Mouse (Mus musculus): ENCODE results near the gene Nfkbia. TPM values are rescaled to one million over a fixed set of nuclear protein-coding genes. Genes with fewer than 3 reads are reported as not detected.

Nfkbia gene
- polyA plus RNA-seq, 1 experiment from 2014 or later: 49.7 TPM

DNA sequence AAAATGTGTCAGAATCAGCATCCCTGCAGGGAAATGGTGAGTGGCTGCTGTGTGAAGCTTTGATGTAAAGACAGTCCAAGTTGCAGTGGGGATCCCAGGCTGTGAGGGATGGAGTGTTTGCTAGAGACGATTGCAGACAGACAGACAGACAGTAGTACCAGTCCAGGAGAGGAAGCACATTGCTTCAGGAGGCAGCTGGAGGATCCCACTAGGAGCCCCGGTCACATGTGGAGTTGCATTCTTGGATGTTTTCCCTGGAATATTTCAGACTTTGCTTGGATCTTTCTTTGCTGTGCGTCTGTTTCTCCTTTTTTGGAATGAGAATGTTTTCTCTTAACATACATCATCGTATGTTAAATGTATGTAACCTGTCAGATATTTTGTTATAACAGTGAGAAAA is 38.5 kb downstream of the Nfkbia start:
- no peak overlapping the region for H3K27ac ChIP-seq (ENCODE audit: low read depth, low read length)
- ATAC-seq: no peak
- 63% methylated on average over 4 of the region's 4 CpGs for WGBS

DNA sequence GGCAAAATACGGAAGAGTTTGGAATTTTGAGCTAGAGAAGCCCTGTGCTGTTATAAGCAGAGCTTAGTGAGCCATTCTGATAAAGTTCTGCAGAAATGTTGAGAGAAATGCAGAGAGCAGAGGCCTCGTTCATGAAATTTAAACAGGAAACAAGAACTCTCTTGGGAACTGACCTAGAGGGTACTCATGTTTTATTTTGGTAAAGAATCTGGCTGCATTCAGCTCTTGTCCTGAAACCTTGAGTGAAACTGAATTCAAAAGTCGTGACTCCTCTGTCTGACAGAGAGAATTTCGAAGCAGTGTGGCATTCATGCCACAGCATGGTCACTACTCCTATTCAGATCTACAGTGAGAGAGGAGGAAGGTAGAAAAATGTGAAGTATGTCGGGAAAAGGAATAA is 39.6 kb downstream of the Nfkbia start:
- Histone ChIP-seq H3K4me3 (ENCODE audit: low read depth, low read length) (no peak overlapping the region), H3K9me3 (ENCODE audit: control insufficient read depth) (no peaks in the 10 kb centered on the region), H3K9ac (ENCODE audit: low read depth, low read length) (no peak overlapping the region), H3K27me3 (replicated peaks; ENCODE audit: control insufficient read depth, insufficient read depth, low read length) (no peaks in the 10 kb centered on the region), H3K36me3 (ENCODE audit: control insufficient read depth, insufficient read depth) (no peaks in the 10 kb centered on the region), H3K27ac (ENCODE audit: low read depth, low read length) (no peak overlapping the region), H3K4me2 (replicated peaks; ENCODE audit: low read depth) (no peak overlapping the region), H3K4me1 (replicated peaks; ENCODE audit: control insufficient read depth, insufficient read depth, low read length) (0 out of 2 replicates have a peak, but pooled peaks cover 2% of the 10 kb centered on the region)
- 55% methylated on average over 5 of the region's 5 CpGs for WGBS
- TF ChIP-seq CTCF (IDR thresholded peaks at IDR 0.05; ENCODE audit: low read depth): no peak
- ATAC-seq: no peak

More for the DNA sequence above, 38.5 kb downstream of the Nfkbia start:
- H3K4me3 ChIP-seq (ENCODE audit: low read depth, low read length): no peak overlapping the region
- no peak for TF ChIP-seq CTCF (IDR thresholded peaks at IDR 0.05; ENCODE audit: low read depth)
- H3K4me2 ChIP-seq (replicated peaks; ENCODE audit: low read depth): no peak overlapping the region
- H3K36me3 ChIP-seq (ENCODE audit: control insufficient read depth, insufficient read depth): no peaks in the 10 kb centered on the region
- 0 out of 2 replicates have a peak, but pooled peaks cover 8% of the 10 kb centered on the region for H3K4me1 ChIP-seq (replicated peaks; ENCODE audit: control insufficient read depth, insufficient read depth, low read length)
- H3K9ac ChIP-seq (ENCODE audit: low read depth, low read length): no peak overlapping the region
- H3K9me3 ChIP-seq (ENCODE audit: control insufficient read depth): no peaks in the 10 kb centered on the region
- H3K27me3 ChIP-seq (replicated peaks; ENCODE audit: control insufficient read depth, insufficient read depth, low read length): no peaks in the 10 kb centered on the region

DNA sequence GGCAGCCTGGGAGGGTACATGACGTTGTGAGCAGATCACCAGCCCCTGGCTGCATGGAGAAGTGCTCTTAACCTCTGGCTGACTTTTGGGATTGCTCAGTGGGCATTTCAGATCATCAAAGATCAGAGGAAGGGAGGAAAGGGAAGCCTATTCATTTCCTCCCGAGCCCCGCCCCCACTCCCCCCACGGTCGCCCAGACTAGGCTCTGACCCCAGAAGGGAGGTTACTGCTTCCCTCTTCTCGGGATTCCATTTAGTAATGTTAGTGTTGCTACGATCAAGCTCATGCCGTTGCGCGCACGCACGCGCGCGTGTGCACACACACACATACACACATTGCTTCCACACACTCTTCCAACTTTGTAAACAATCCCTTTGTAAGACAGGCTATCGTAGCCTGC is 42.0 kb downstream of the Nfkbia start:
- H3K27me3 ChIP-seq (replicated peaks; ENCODE audit: control insufficient read depth, insufficient read depth, low read length): no peaks in the 10 kb centered on the region
- no peak overlapping the region for H3K4me3 ChIP-seq (ENCODE audit: low read depth, low read length)
- H3K4me1 ChIP-seq (replicated peaks; ENCODE audit: control insufficient read depth, insufficient read depth, low read length): no peaks in the 10 kb centered on the region; the same call in 1 of the 2 replicates
- H3K4me2 ChIP-seq (replicated peaks; ENCODE audit: low read depth): no peak overlapping the region
- 42% methylated on average over 16 of the region's 16 CpGs for WGBS
- H3K27ac ChIP-seq (ENCODE audit: low read depth, low read length): no peak overlapping the region
- H3K9ac ChIP-seq (ENCODE audit: low read depth, low read length): no peak overlapping the region
- no peaks in the 10 kb centered on the region for H3K9me3 ChIP-seq (ENCODE audit: control insufficient read depth)
- ATAC-seq: no peak
- TF ChIP-seq CTCF (IDR thresholded peaks at IDR 0.05; ENCODE audit: low read depth): no peak
- H3K36me3 ChIP-seq (ENCODE audit: control insufficient read depth, insufficient read depth): no peaks in the 10 kb centered on the region

DNA sequence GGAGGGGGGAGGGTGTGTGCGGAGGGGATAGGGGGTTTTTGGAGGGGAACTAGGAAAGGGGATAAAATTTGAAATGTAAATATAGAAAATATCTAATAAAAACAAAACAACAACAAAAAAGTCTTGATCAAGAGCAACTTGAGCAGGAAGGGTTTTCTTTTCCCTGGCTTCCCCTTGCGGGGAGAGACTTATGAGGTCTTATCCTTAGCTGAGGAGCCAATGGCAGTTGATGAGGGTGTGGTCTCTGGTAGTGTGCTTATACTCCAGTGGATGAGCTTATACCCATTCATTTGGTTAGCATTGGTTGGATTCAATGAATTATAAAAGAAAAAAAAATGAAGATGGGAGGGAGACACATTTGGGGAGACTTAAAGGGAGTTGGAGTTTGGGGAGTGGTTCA is 43.4 kb downstream of the Nfkbia start:
- TF ChIP-seq CTCF (IDR thresholded peaks at IDR 0.05; ENCODE audit: low read depth): no peak
- no peak for ATAC-seq
- Histone ChIP-seq H3K27me3 (replicated peaks; ENCODE audit: control insufficient read depth, insufficient read depth, low read length) (no peaks in the 10 kb centered on the region), H3K9me3 (ENCODE audit: control insufficient read depth) (no peaks in the 10 kb centered on the region), H3K4me2 (replicated peaks; ENCODE audit: low read depth) (no peak overlapping the region), H3K9ac (ENCODE audit: low read depth, low read length) (no peak overlapping the region), H3K4me3 (ENCODE audit: low read depth, low read length) (no peak overlapping the region), H3K4me1 (replicated peaks; ENCODE audit: control insufficient read depth, insufficient read depth, low read length) (no peaks in the 10 kb centered on the region; the same call in 1 of the 2 replicates), H3K27ac (ENCODE audit: low read depth, low read length) (no peak overlapping the region), H3K36me3 (ENCODE audit: control insufficient read depth, insufficient read depth) (no peaks in the 10 kb centered on the region)
- WGBS: 90% methylated on average over 2 of the region's 2 CpGs

DNA sequence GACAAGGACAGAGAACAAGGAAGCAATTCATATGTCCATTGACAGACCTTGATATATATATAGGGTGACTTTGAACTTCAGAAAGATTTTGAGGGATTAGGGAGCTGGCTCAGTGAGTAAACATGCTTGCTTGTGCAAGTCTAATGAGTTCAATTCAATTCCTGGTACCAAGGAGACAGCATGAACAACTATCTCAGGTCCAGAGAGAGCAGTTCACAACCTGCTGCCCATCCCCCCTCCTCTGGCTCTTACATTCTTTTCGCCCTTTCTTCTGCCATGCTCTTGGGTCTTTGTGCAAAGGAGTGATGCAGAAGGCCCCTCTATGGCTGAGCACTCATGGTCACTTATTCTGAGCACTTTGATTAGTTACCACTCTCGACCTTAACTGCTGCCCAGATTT is 44.0 kb downstream of the Nfkbia start:
- no peak for TF ChIP-seq CTCF (IDR thresholded peaks at IDR 0.05; ENCODE audit: low read depth)
- H3K4me2 ChIP-seq (replicated peaks; ENCODE audit: low read depth): no peak overlapping the region
- no peak for ATAC-seq
- WGBS: 85% methylated on average over 2 of the region's 2 CpGs
- no peaks in the 10 kb centered on the region for H3K36me3 ChIP-seq (ENCODE audit: control insufficient read depth, insufficient read depth)
- peaks cover under 1% of the 10 kb centered on the region; the same call in 1 of the 2 replicates for H3K4me1 ChIP-seq (replicated peaks; ENCODE audit: control insufficient read depth, insufficient read depth, low read length)
- H3K27ac ChIP-seq (ENCODE audit: low read depth, low read length): no peak overlapping the region
- no peaks in the 10 kb centered on the region for H3K27me3 ChIP-seq (replicated peaks; ENCODE audit: control insufficient read depth, insufficient read depth, low read length)
- H3K4me3 ChIP-seq (ENCODE audit: low read depth, low read length): no peak overlapping the region
- no peak overlapping the region for H3K9ac ChIP-seq (ENCODE audit: low read depth, low read length)
- no peaks in the 10 kb centered on the region for H3K9me3 ChIP-seq (ENCODE audit: control insufficient read depth)

DNA sequence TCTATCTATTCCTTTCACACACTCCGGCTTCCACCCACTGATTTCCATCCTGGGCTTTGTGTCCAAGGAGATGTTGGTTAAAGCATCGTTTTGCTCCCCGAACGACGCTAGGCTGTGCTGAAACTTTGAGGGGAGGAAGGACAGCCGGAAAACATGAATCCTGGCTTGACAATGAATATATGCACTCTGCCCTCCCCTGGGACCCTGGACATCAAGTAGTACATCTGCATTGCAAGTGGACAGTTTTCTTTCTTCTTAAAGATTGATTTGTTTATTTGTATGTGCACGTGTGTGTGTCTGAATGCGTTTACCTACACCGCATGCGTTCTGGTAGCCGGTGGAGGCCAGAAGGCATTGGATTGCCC is 45.1 kb downstream of the Nfkbia start:
- no peaks in the 10 kb centered on the region for H3K9me3 ChIP-seq (ENCODE audit: control insufficient read depth)
- no peak overlapping the region for H3K4me2 ChIP-seq (replicated peaks; ENCODE audit: low read depth)
- H3K36me3 ChIP-seq (ENCODE audit: control insufficient read depth, insufficient read depth): no peaks in the 10 kb centered on the region
- no peak for TF ChIP-seq CTCF (IDR thresholded peaks at IDR 0.05; ENCODE audit: low read depth)
- 76% methylated on average over 11 of the region's 11 CpGs for WGBS
- no peak overlapping the region for H3K4me3 ChIP-seq (ENCODE audit: low read depth, low read length)
- ATAC-seq: no peak
- H3K9ac ChIP-seq (ENCODE audit: low read depth, low read length): no peak overlapping the region
- no peaks in the 10 kb centered on the region for H3K27me3 ChIP-seq (replicated peaks; ENCODE audit: control insufficient read depth, insufficient read depth, low read length)
- peaks cover 7% of the 10 kb centered on the region; the same call in 1 of the 2 replicates for H3K4me1 ChIP-seq (replicated peaks; ENCODE audit: control insufficient read depth, insufficient read depth, low read length)
- peak overlapping the region; percentile 77 for H3K27ac ChIP-seq (ENCODE audit: low read depth, low read length)

Measured in intestine, postnatal 0 days (tissue).